Mouse (Mus musculus) liver, adult 2 months (tissue): Measurements from ENCODE around the gene Retreg1.

ENCODE experiments used
- CTCF ChIP-seq: fragments of 200-500 bp; IDR thresholded peaks from 2 replicates; pipeline ENCODE4 v1.5.1; 2011; ENCODE audit warnings: low read depth, low read length, control low read depth
- POLR2A ChIP-seq: fragments of 200-500 bp; IDR thresholded peaks from 2 replicates; pipeline ENCODE4 v1.6.1; 2011; ENCODE audit warnings: low read length, control low read depth; ENCODE audit not compliant: insufficient read depth; ENCODE audit errors: extremely low read depth

DNA sequence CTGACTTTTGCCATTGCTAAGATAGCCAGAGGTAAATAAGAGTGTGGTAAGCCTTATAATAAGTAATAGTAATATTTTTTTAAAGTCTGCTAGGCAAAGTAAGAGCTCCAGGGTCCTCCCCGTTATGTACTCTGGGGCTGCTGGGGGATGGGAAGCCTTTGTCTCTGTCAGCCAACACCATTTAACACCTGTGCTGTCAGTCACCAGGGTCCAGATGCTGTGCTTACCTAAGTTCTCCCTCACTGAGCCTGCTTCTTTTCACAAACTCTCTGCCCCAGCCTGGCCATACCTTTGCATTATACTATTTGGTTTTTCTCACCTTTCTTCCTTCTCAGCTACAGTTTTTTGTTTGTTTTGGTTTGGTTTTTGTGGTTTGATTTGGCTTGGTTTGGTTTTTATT lies 45.1 kb upstream of the Retreg1 start:
- no peak for TF ChIP-seq CTCF
- no peak for TF ChIP-seq POLR2A
